Comparison of ENCODE assay signal across 10 mouse cellular contexts in genomic region chr7:19341250-19341649, GRCm38 (mm10). TPM values are rescaled to one million over a fixed set of nuclear protein-coding genes. Genes with fewer than 3 reads are reported as not detected.
DNase-seq lines count a peak whose midpoint lies in the region; ATAC-seq and TF ChIP-seq lines count a peak whose summit lies in the region.
"Had no signal": no experiment of that assay in that cellular context is flagged by ENCODE, and none has a peak within 500 bp of the region (broad histone marks: within the 10 kb centered on the region; RNA-seq: fewer than 3 reads in every experiment).

No protein-coding gene starts in this region.

- no peak overlapping the region for H3K9ac ChIP-seq in forebrain, embryonic 11.5 days (ENCODE audit: low read length)
- no peak overlapping the region for H3K9ac ChIP-seq in neural tube, embryonic 14.5 days (replicated peaks; ENCODE audit: low read depth, low read length)

- H3K36me3 ChIP-seq in forebrain, embryonic 11.5 days (ENCODE audit: control insufficient read depth, insufficient read depth, low read length): no peaks in the 10 kb centered on the region
- no peaks in the 10 kb centered on the region for H3K36me3 ChIP-seq in neural tube, embryonic 14.5 days (ENCODE audit: control insufficient read depth, insufficient read depth, low read length)
- H3K36me3 ChIP-seq: liver, embryonic 13.5 days had no signal

- no peak for ATAC-seq in forebrain, embryonic 11.5 days (replicated peaks; ENCODE audit: low FRiP score)
- ATAC-seq in neural tube, embryonic 14.5 days (ENCODE audit: low read depth): no peak
- ATAC-seq: inflammation-experienced regulatory T-cells, adult 6 months had no signal

- peaks cover 8% of the 10 kb centered on the region; the same call in 1 of the 2 replicates for H3K27me3 ChIP-seq in forebrain, embryonic 11.5 days (ENCODE audit: control insufficient read depth, insufficient read depth, low read length)
- peaks cover 6% of the 10 kb centered on the region for H3K27me3 ChIP-seq in neural tube, embryonic 14.5 days (ENCODE audit: control insufficient read depth, insufficient read depth, low read length)

- 20% methylated on average over 10 of the region's 10 CpGs for WGBS in forebrain, embryonic 11.5 days
- WGBS in neural tube, embryonic 14.5 days: 17% methylated on average over 10 of the region's 10 CpGs

- intact Hi-C loops in left cerebral cortex, adult 2 months (cut with DNase I): no loop called here
- intact Hi-C loops in left cerebral cortex, postnatal 14 days (cut with DNase I): no loop called here

- no peaks in the 10 kb centered on the region for H3K9me3 ChIP-seq in forebrain, embryonic 11.5 days (ENCODE audit: control insufficient read depth, low read length)
- no peaks in the 10 kb centered on the region for H3K9me3 ChIP-seq in neural tube, embryonic 14.5 days (ENCODE audit: control insufficient read depth, low read length)
- H3K9me3 ChIP-seq: liver, embryonic 13.5 days had no signal

- H3K27ac ChIP-seq in left cerebral cortex, adult 2 months: peak overlapping the region; percentile 83; the same call in 1 of the 2 replicates
- no peak overlapping the region for H3K27ac ChIP-seq in forebrain, embryonic 11.5 days (ENCODE audit: low read depth, low read length)
- H3K27ac ChIP-seq in neural tube, embryonic 14.5 days (ENCODE audit: low read depth, low read length): no peak overlapping the region
- H3K27ac ChIP-seq: liver, embryonic 13.5 days had no signal

- TF ChIP-seq CTCF in left cerebral cortex, adult 2 months (IDR thresholded peaks at IDR 0.05): no peak

- H3K4me1 ChIP-seq in forebrain, embryonic 11.5 days (replicated peaks; ENCODE audit: control insufficient read depth, insufficient read depth, low read length): peaks cover 9% of the 10 kb centered on the region
- peaks cover 24% of the 10 kb centered on the region; the same call in 1 of the 2 replicates for H3K4me1 ChIP-seq in neural tube, embryonic 14.5 days (ENCODE audit: control insufficient read depth, insufficient read depth, low read length)

- H3K4me3 ChIP-seq in left cerebral cortex, adult 2 months: no peak overlapping the region
- H3K4me3 ChIP-seq in forebrain, embryonic 11.5 days (ENCODE audit: low read depth, low read length): no peak overlapping the region
- no peak overlapping the region for H3K4me3 ChIP-seq in neural tube, embryonic 14.5 days (ENCODE audit: low read depth, low read length)

- DNase-seq in left cerebral cortex, adult 2 months (ENCODE audit: extremely low spot score in 1 of 2, low spot score in 2 of 2): no peak
- no peak for DNase-seq in left cerebral cortex, adult 8-10 months (ENCODE audit: low spot score in 2 of 2)
- DNase-seq in forebrain, embryonic 11.5 days (ENCODE audit: low spot score): peak; percentile 46
- peak; percentile 18 for DNase-seq in induced T-regulatory cell, adult 2 months (ENCODE audit: low read depth)
- no peak for DNase-seq in layer of hippocampus, postnatal 10 days (ENCODE audit: low spot score in 2 of 2)
- DNase-seq in left cerebral cortex, postnatal 14 days (ENCODE audit: low spot score in 2 of 2): no peak
- DNase-seq in adrenal gland, postnatal 4 days (ENCODE audit: low spot score in 2 of 2): no peak
- DNase-seq: liver, embryonic 13.5 days had no signal

- peak overlapping the region; percentile 88; the same call in 1 of the 2 replicates for H3K4me2 ChIP-seq in forebrain, embryonic 11.5 days (ENCODE audit: low read depth, low read length, severe bottlenecking)
- H3K4me2 ChIP-seq in neural tube, embryonic 14.5 days (ENCODE audit: low read depth, low read length): peak overlapping the region; percentile 91

RNA-seq across cellular contexts. Expression of gene Ercc1, which starts 3.3 kb away (rescaled TPM):
- 10 to 100 TPM; 48.9 to 51.8 TPM for total RNA-seq in left cerebral cortex, adult 2 months (2021)
- 10 to 100 TPM; 34.9 to 42.8 (median 38.6) TPM for total RNA-seq in left cerebral cortex, adult 8-10 months (2022)
- polyA plus RNA-seq in forebrain, embryonic 11.5 days (2014; fragmentation: Nextera tagmentation; extraction: Ambion mirVana): 94.4 and 100 TPM in 2 replicates
- polyA plus RNA-seq in neural tube, embryonic 14.5 days (2014; fragmentation: Nextera tagmentation; extraction: Ambion mirVana): 90.4 and 98.9 TPM in 2 replicates
- total RNA-seq in layer of hippocampus, postnatal 10 days (2021): 10 to 100 TPM; 43.1 to 43.9 TPM
- 10 to 100 TPM; 42.7 to 44.0 TPM for total RNA-seq in left cerebral cortex, postnatal 14 days (2021)
- total RNA-seq in adrenal gland, postnatal 4 days (2021): 10 to 100 TPM; 38.6 to 45.2 TPM

RNA-seq across cellular contexts. Expression of gene Cd3eap, which starts 18.0 kb away (rescaled TPM):
- total RNA-seq in left cerebral cortex, adult 2 months (2021): 10 to 100 TPM; 17.0 to 17.8 TPM
- total RNA-seq in left cerebral cortex, adult 8-10 months (2022): 10 to 100 TPM; 16.3 to 20.4 (median 17.4) TPM
- polyA plus RNA-seq in forebrain, embryonic 11.5 days (2014; fragmentation: Nextera tagmentation; extraction: Ambion mirVana): 23.2 and 24.0 TPM in 2 replicates
- 19.1 and 21.5 TPM in 2 replicates for polyA plus RNA-seq in neural tube, embryonic 14.5 days (2014; fragmentation: Nextera tagmentation; extraction: Ambion mirVana)
- 10 to 100 TPM; 17.6 to 18.1 TPM for total RNA-seq in layer of hippocampus, postnatal 10 days (2021)
- 10 to 100 TPM; 20.6 to 20.9 TPM for total RNA-seq in left cerebral cortex, postnatal 14 days (2021)
- 10 to 100 TPM; 14.1 to 16.1 TPM for total RNA-seq in adrenal gland, postnatal 4 days (2021)

RNA-seq across cellular contexts. Expression of gene Ppp1r13l, which starts 18.3 kb away (rescaled TPM):
- total RNA-seq in left cerebral cortex, adult 2 months (2021): 1 to 10 TPM; 7.7 to 7.8 TPM
- total RNA-seq in left cerebral cortex, adult 8-10 months (2022): 1 to 10 TPM; 3.9 to 7.7 (median 5.9) TPM
- polyA plus RNA-seq in forebrain, embryonic 11.5 days (2014; fragmentation: Nextera tagmentation; extraction: Ambion mirVana): 5.8 and 6.4 TPM in 2 replicates
- 1.4 and 1.7 TPM in 2 replicates for polyA plus RNA-seq in neural tube, embryonic 14.5 days (2014; fragmentation: Nextera tagmentation; extraction: Ambion mirVana)
- total RNA-seq in layer of hippocampus, postnatal 10 days (2021): 1 to 10 TPM; 3.4 to 4.5 TPM
- total RNA-seq in left cerebral cortex, postnatal 14 days (2021): 1 to 10 TPM; 6.0 to 6.7 TPM
- 1 to 10 TPM; 9.1 to 9.6 TPM for total RNA-seq in adrenal gland, postnatal 4 days (2021)
- polyA plus RNA-seq: inflammation-experienced regulatory T-cells, adult 6 months had no signal

RNA-seq across cellular contexts. Expression of gene Fosb, which starts 31.4 kb away (rescaled TPM):
- total RNA-seq in left cerebral cortex, adult 2 months (2021): 10 to 100 TPM; 27.0 to 59.5 TPM
- total RNA-seq in left cerebral cortex, adult 8-10 months (2022): 10 to 100 TPM; 11.1 to 15.1 (median 13.8) TPM
- polyA plus RNA-seq in forebrain, embryonic 11.5 days (2014; fragmentation: Nextera tagmentation; extraction: Ambion mirVana): not detected in 2 replicates
- not detected in 2 replicates for polyA plus RNA-seq in neural tube, embryonic 14.5 days (2014; fragmentation: Nextera tagmentation; extraction: Ambion mirVana)
- 1 to 10 TPM; 1.4 to 2.0 TPM for total RNA-seq in layer of hippocampus, postnatal 10 days (2021)
- total RNA-seq in left cerebral cortex, postnatal 14 days (2021): 10 to 100 TPM in 1 of 2 experiments, 1 to 10 TPM in 1; 7.6 to 10.7 TPM
- under 1 TPM; 0.85 to 0.98 TPM for total RNA-seq in adrenal gland, postnatal 4 days (2021)
- polyA plus RNA-seq: liver, embryonic 13.5 days had no signal

RNA-seq across cellular contexts. Expression of gene Ercc2, which starts 40.6 kb away (rescaled TPM):
- 10 to 100 TPM; 37.2 TPM for total RNA-seq in left cerebral cortex, adult 2 months (2021)
- total RNA-seq in left cerebral cortex, adult 8-10 months (2022): 10 to 100 TPM; 25.7 to 36.8 (median 31.0) TPM
- 18.2 and 25.2 TPM in 2 replicates for polyA plus RNA-seq in forebrain, embryonic 11.5 days (2014; fragmentation: Nextera tagmentation; extraction: Ambion mirVana)
- polyA plus RNA-seq in neural tube, embryonic 14.5 days (2014; fragmentation: Nextera tagmentation; extraction: Ambion mirVana): 11.4 TPM in 2 replicates
- total RNA-seq in layer of hippocampus, postnatal 10 days (2021): 10 to 100 TPM; 33.8 to 33.9 TPM
- total RNA-seq in left cerebral cortex, postnatal 14 days (2021): 10 to 100 TPM; 32.7 to 35.5 TPM
- 10 to 100 TPM; 39.6 to 41.6 TPM for total RNA-seq in adrenal gland, postnatal 4 days (2021)

Comparison
In these comparisons a context has a peak if more than half of its experiments do, and no peak if none do; other contexts are left out.
1. DNase-seq: peak in forebrain, embryonic 11.5 days (single experiment) and induced T-regulatory cell, adult 2 months (single experiment); none in left cerebral cortex, adult 2 months (0 of 2), left cerebral cortex, adult 8-10 months (0 of 2), layer of hippocampus, postnatal 10 days (0 of 2), left cerebral cortex, postnatal 14 days (0 of 2) and adrenal gland, postnatal 4 days (0 of 2).